Mouse (Mus musculus): ENCODE data around the gene Ing1. TPM values are rescaled to one million over a fixed set of nuclear protein-coding genes. Genes with fewer than 3 reads are reported as not detected.
A peak's percentile ranks its signal among the peaks of the same experiment; 100 is the strongest.

The Ing1 gene
- total RNA-seq, 2 experiments from 2014 or later, result 34.7 to 38.1 TPM

GRCm38 (mm10) chr8:11592296-11592695, 36.9 kb downstream of the Ing1 start:
- no peak for DNase-seq

GRCm38 (mm10) chr8:11593222-11593884, 38.0 kb downstream of the Ing1 start:
- DNase-seq, result no peak

- no peak for DNase-seq
Measured at GRCm38 (mm10) chr8:11600301-11600951, 45.1 kb downstream of the Ing1 start.

GRCm38 (mm10) chr8:11602006-11602680, 46.8 kb downstream of the Ing1 start:
- peak; percentile 79 for DNase-seq

GRCm38 (mm10) chr8:11608848-11609247, 53.5 kb downstream of the Ing1 start:
- no peak for DNase-seq

Other genes with a start within 250 kb of the Ing1 start
- gene Col4a2, start 242.8 kb upstream of the Ing1 start, total RNA-seq (2021), result 100 to 1,000 TPM; 558 to 588 TPM
- 1,000 to 10,000 TPM; 1,026 to 1,084 TPM for gene Col4a1, start 242.7 kb upstream of the Ing1 start, total RNA-seq (2021)
- gene Rab20, start 76.9 kb upstream of the Ing1 start, total RNA-seq (2021), result 10 to 100 TPM; 31.3 to 33.6 TPM
- gene Naxd, start 58.1 kb upstream of the Ing1 start, total RNA-seq (2021), result 10 to 100 TPM; 37.1 to 39.1 TPM
- 10 to 100 TPM; 31.9 to 36.3 TPM for gene Cars2, start 4.8 kb upstream of the Ing1 start, total RNA-seq (2021)
- gene Ankrd10, start 80.2 kb downstream of the Ing1 start, total RNA-seq (2021), result 10 to 100 TPM; 53.7 to 59.6 TPM
- not detected for gene 1700016D06Rik, start 145.5 kb downstream of the Ing1 start, total RNA-seq (2021)
- 100 to 1,000 TPM; 209 to 213 TPM for gene Arhgef7, start 172.2 kb downstream of the Ing1 start, total RNA-seq (2021)

Measured in heart, postnatal 4 days (tissue).